Mouse (Mus musculus): ENCODE results near the gene Ankrd66.

GRCm38 (mm10) chr17:43485982-43486381 is 57.5 kb downstream of the Ankrd66 start:
- TF ChIP-seq CTCF (IDR thresholded peaks at IDR 0.05; ENCODE audit: borderline replicate concordance, insufficient read depth, low read depth, low read length) (no peak), POLR2A (IDR thresholded peaks at IDR 0.05; ENCODE audit: borderline replicate concordance, insufficient read depth, low read length) (no peak)
